Mouse (Mus musculus): ENCODE results near the gene Six3. TPM values are rescaled to one million over a fixed set of nuclear protein-coding genes. Genes with fewer than 3 reads are reported as not detected.

Gene Six3
- total and polyA plus RNA-seq, 3 experiments: not detected

- TF ChIP-seq TBP (IDR thresholded peaks at IDR 0.05; ENCODE audit: low read depth, low read length) (no peak), RCOR1 (IDR thresholded peaks at IDR 0.05; ENCODE audit: low read depth, low read length) (no peak), GATA1 (IDR thresholded peaks at IDR 0.05; ENCODE audit: low read depth, low read length) (no peak), ZKSCAN1 (IDR thresholded peaks at IDR 0.05; ENCODE audit: low read depth, low read length) (no peak), POLR2AphosphoS2 (IDR thresholded peaks at IDR 0.05; ENCODE audit: low read length) (no peak), MXI1 (IDR thresholded peaks at IDR 0.05; ENCODE audit: low read depth, low read length) (no peak), MAFK (IDR thresholded peaks at IDR 0.05; ENCODE audit: borderline replicate concordance, low read depth, low read length) (no peak), SMC3 (IDR thresholded peaks at IDR 0.05; ENCODE audit: low read depth, low read length) (no peak), ZNF384 (IDR thresholded peaks at IDR 0.05; ENCODE audit: low read depth, low read length) (no peak), RAD21 (IDR thresholded peaks at IDR 0.05; ENCODE audit: low read depth, low read length) (no peak)
- Histone ChIP-seq H3K79me2 (ENCODE audit: control insufficient read depth, insufficient read depth, low read length, poor library complexity) (no peaks in the 10 kb centered on the region), H3K4me3 (ENCODE audit: control insufficient read depth in 1 of 2, insufficient read depth in 1 of 2, low read depth in 2 of 2, low read length in 2 of 2) (no peak overlapping the region), H3K4me1 (ENCODE audit: control insufficient read depth in 1 of 2, insufficient read depth in 2 of 2, low read length in 2 of 2) (no peaks in the 10 kb centered on the region), H3K27me3 (ENCODE audit: control insufficient read depth in 1 of 2, insufficient read depth in 2 of 2, low read length in 2 of 2) (peaks cover 0 to 7% of the 10 kb centered on the region in 2 experiments; a peak in 3 of 4 replicates), H3K36me3 (ENCODE audit: control insufficient read depth in 1 of 2, insufficient read depth in 2 of 2, low read length in 2 of 2) (no peaks in the 10 kb centered on the region), H3K9me3 (replicated peaks; ENCODE audit: insufficient read depth, low read length) (no peaks in the 10 kb centered on the region), H3K9ac (ENCODE audit: control insufficient read depth, low read depth, low read length, poor library complexity, severe bottlenecking) (no peak overlapping the region), H3K27ac (ENCODE audit: control insufficient read depth, low read depth, low read length) (no peak overlapping the region)
- DNase-seq (ENCODE audit: low read depth, low spot score): no peak
These were observed 24.5 kb downstream of the Six3 start for GRCm38 (mm10) chr17:85637876-85638275.

- Histone ChIP-seq H3K4me1 (ENCODE audit: control insufficient read depth in 1 of 2, insufficient read depth in 2 of 2, low read length in 2 of 2) (no peaks in the 10 kb centered on the region), H3K9ac (ENCODE audit: control insufficient read depth, low read depth, low read length, poor library complexity, severe bottlenecking) (no peak overlapping the region), H3K4me3 (ENCODE audit: control insufficient read depth in 1 of 2, insufficient read depth in 1 of 2, low read depth in 2 of 2, low read length in 2 of 2) (no peak overlapping the region), H3K9me3 (replicated peaks; ENCODE audit: insufficient read depth, low read length) (no peaks in the 10 kb centered on the region), H3K27me3 (ENCODE audit: control insufficient read depth in 1 of 2, insufficient read depth in 2 of 2, low read length in 2 of 2) (no peaks in the 10 kb centered on the region; a peak in 2 of 4 replicates), H3K79me2 (ENCODE audit: control insufficient read depth, insufficient read depth, low read length, poor library complexity) (no peaks in the 10 kb centered on the region), H3K27ac (ENCODE audit: control insufficient read depth, low read depth, low read length) (no peak overlapping the region), H3K36me3 (ENCODE audit: control insufficient read depth in 1 of 2, insufficient read depth in 2 of 2, low read length in 2 of 2) (no peaks in the 10 kb centered on the region)
- no peak for DNase-seq (ENCODE audit: low read depth, low spot score)
- no peak for TF ChIP-seq UBTF (IDR thresholded peaks at IDR 0.05; ENCODE audit: borderline replicate concordance, insufficient read depth, low read depth, low read length)
These were observed 31.9 kb downstream of the Six3 start for GRCm38 (mm10) chr17:85645312-85645711.

- TF ChIP-seq TAL1 (IDR thresholded peaks at IDR 0.05; ENCODE audit: low read length) (no peak), SMC3 (IDR thresholded peaks at IDR 0.05; ENCODE audit: low read depth, low read length) (peak; percentile 34), CTCF (IDR thresholded peaks at IDR 0.05 in 2 of 3, conservative IDR thresholded peaks at IDR 0.05 in 1 of 3; ENCODE audit: control insufficient read depth in 1 of 3, insufficient read depth in 1 of 3, low read depth in 2 of 3, low read length in 3 of 3, poor library complexity in 1 of 3, severe bottlenecking in 1 of 3) (peak in 2 of 3 experiments; percentile 34 to 47; a peak in 5 of 6 replicates)
- Histone ChIP-seq H3K27me3 (ENCODE audit: control insufficient read depth in 1 of 2, insufficient read depth in 2 of 2, low read length in 2 of 2) (no peaks in the 10 kb centered on the region; a peak in 2 of 4 replicates), H3K79me2 (ENCODE audit: control insufficient read depth, insufficient read depth, low read length, poor library complexity) (no peaks in the 10 kb centered on the region), H3K4me3 (ENCODE audit: control insufficient read depth in 1 of 2, insufficient read depth in 1 of 2, low read depth in 2 of 2, low read length in 2 of 2) (no peak overlapping the region), H3K36me3 (ENCODE audit: control insufficient read depth in 1 of 2, insufficient read depth in 2 of 2, low read length in 2 of 2) (no peaks in the 10 kb centered on the region), H3K4me1 (ENCODE audit: control insufficient read depth in 1 of 2, insufficient read depth in 2 of 2, low read length in 2 of 2) (no peaks in the 10 kb centered on the region), H3K9ac (ENCODE audit: control insufficient read depth, low read depth, low read length, poor library complexity, severe bottlenecking) (no peak overlapping the region), H3K27ac (ENCODE audit: control insufficient read depth, low read depth, low read length) (no peak overlapping the region), H3K9me3 (replicated peaks; ENCODE audit: insufficient read depth, low read length) (no peaks in the 10 kb centered on the region)
- DNase-seq (ENCODE audit: low read depth, low spot score): peak; percentile 31
These were observed 32.6 kb downstream of the Six3 start for GRCm38 (mm10) chr17:85645718-85646665.

Measured in MEL (cell line).